Mouse (Mus musculus) cerebellum, adult 11-12 months (tissue): ENCODE data around the gene Wrnip1.
A peak's percentile ranks its signal among the peaks of the same experiment; 100 is the strongest.
"Not testable (repeated sequence)": the region's sequence is repeated elsewhere in the genome, so short reads cannot be mapped to it uniquely, and the experiment has no call there.

ENCODE experiments used
- DNase-seq: peaks from one replicate; pipeline ENCODE4 v3.0.0; 2022

The Wrnip1 gene

GRCm38 (mm10) chr13:32853073-32853472 lies 51.2 kb downstream of the Wrnip1 start:
- DNase-seq: no peak

GRCm38 (mm10) chr13:32860821-32861220 lies 59.0 kb downstream of the Wrnip1 start:
- no peak for DNase-seq

GRCm38 (mm10) chr13:32863456-32863855 lies 61.6 kb downstream of the Wrnip1 start:
- DNase-seq: no peak

GRCm38 (mm10) chr13:32864529-32864928 lies 62.7 kb downstream of the Wrnip1 start:
- not testable (repeated sequence) for DNase-seq

- no peak for DNase-seq
Measured at GRCm38 (mm10) chr13:32865591-32865990, 63.8 kb downstream of the Wrnip1 start.

- DNase-seq: peak; percentile 30
Measured at GRCm38 (mm10) chr13:32866484-32866883, 64.6 kb downstream of the Wrnip1 start.

- no peak for DNase-seq
Measured at GRCm38 (mm10) chr13:32867030-32867429, 65.2 kb downstream of the Wrnip1 start.

- DNase-seq: not testable (repeated sequence)
Measured at GRCm38 (mm10) chr13:32868233-32868632, 66.4 kb downstream of the Wrnip1 start.

- DNase-seq: no peak
Measured at GRCm38 (mm10) chr13:32868843-32869242, 67.0 kb downstream of the Wrnip1 start.
